Mouse (Mus musculus) embryonic facial prominence, embryonic 14.5 days (tissue): ENCODE measurements at regions not wholly inside any gene's neighbourhood (a gene's known extent, or its start where the extent isn't known, plus 50 kb on each side); places are given as distances from the start of the nearest gene placed in this dataset.

Experiments
- ATAC-seq: fragments of 200-750 bp; cut with Nextera tagmentation; 2 replicates; pipeline ENCODE4 v1.8.0; 2017; ENCODE audit warnings: low read depth, moderate number of reproducible peaks, moderate TSS enrichment
- DNase-seq: peaks from one replicate; pipeline ENCODE4 v3.0.0-alpha.2; 2015; ENCODE audit warnings: low spot score
- H3K27ac ChIP-seq: fragments of 300-500 bp; sonication (generic); replicated peaks from 2 replicates; pipeline ENCODE4 v1.5.1; 2014; ENCODE audit warnings: low read depth, mild to moderate bottlenecking, low read length, moderate library complexity
- H3K27me3 ChIP-seq: fragments of 300-500 bp; sonication (generic); replicated peaks from 2 replicates; pipeline ENCODE4 v1.6.1; 2014; ENCODE audit warnings: low read length; ENCODE audit not compliant: control insufficient read depth, insufficient read depth
- H3K36me3 ChIP-seq: fragments of 300-500 bp; sonication (generic); 2 replicates; pipeline ENCODE4 v1.6.1; 2014; ENCODE audit warnings: low read length, mixed read lengths; ENCODE audit not compliant: control insufficient read depth, insufficient read depth
- H3K4me1 ChIP-seq: fragments of 300-500 bp; sonication (generic); 2 replicates; pipeline ENCODE4 v1.6.1; 2014; ENCODE audit warnings: antibody characterized with exemption, low read length; ENCODE audit not compliant: control insufficient read depth, insufficient read depth
- H3K4me2 ChIP-seq: fragments of 300-500 bp; sonication (generic); 2 replicates; pipeline ENCODE4 v1.6.1; 2014; ENCODE audit warnings: low read depth, mild to moderate bottlenecking, low read length, moderate library complexity, mixed read lengths
- H3K4me3 ChIP-seq: fragments of 300-500 bp; sonication (generic); 2 replicates; pipeline ENCODE4 v1.5.1; 2014; ENCODE audit warnings: low read depth, mild to moderate bottlenecking, low read length
- H3K9ac ChIP-seq: fragments of 300-500 bp; sonication (generic); 2 replicates; pipeline ENCODE4 v1.6.1; 2014; ENCODE audit warnings: low read depth, mild to moderate bottlenecking, low read length, moderate library complexity, mixed read lengths
- H3K9me3 ChIP-seq: fragments of 300-500 bp; sonication (generic); 2 replicates; pipeline ENCODE4 v1.6.1; 2016; ENCODE audit warnings: low read length; ENCODE audit not compliant: control insufficient read depth
- WGBS: fragments of 180-500 bp; shearing (Covaris S2); extraction: QIAGEN DNeasy Blood & Tissue Kit; methylation state at CpG from one replicate; pipeline ENCODE4 v1.1.7; 2014; 5-methylcytosine and 5-hydroxymethylcytosine counted together

DNA sequence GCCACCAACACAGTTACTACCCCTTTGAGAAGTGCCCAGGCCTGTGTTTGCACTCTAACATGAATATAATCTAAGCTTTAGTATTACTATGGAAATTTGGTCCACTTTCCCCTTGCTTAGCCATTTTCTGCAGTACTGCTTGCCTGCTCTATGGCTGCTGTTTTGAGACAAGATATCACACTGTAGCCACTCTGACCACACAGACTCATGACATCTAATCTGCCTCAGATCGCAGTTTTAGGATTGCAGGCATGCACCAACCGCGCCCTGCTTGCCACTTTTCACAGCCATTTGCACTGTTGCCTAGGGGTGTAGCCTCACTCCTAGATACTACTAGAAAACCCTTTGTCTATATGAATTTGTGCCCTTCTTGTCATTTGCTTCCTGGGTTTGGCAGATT is 107.4 kb upstream of the Teddm2 start:
- no peaks in the 10 kb centered on the region for H3K4me1 ChIP-seq
- no peaks in the 10 kb centered on the region for H3K9me3 ChIP-seq
- H3K27me3 ChIP-seq = no peaks in the 10 kb centered on the region
- H3K36me3 ChIP-seq = no peaks in the 10 kb centered on the region
- no peak overlapping the region for H3K4me2 ChIP-seq
- H3K27ac ChIP-seq = no peak overlapping the region
- no peak overlapping the region for H3K9ac ChIP-seq
- no peak for DNase-seq
- ATAC-seq = no peak
- H3K4me3 ChIP-seq = no peak overlapping the region
- WGBS = 90% methylated on average over 3 of the region's 3 CpGs

DNA sequence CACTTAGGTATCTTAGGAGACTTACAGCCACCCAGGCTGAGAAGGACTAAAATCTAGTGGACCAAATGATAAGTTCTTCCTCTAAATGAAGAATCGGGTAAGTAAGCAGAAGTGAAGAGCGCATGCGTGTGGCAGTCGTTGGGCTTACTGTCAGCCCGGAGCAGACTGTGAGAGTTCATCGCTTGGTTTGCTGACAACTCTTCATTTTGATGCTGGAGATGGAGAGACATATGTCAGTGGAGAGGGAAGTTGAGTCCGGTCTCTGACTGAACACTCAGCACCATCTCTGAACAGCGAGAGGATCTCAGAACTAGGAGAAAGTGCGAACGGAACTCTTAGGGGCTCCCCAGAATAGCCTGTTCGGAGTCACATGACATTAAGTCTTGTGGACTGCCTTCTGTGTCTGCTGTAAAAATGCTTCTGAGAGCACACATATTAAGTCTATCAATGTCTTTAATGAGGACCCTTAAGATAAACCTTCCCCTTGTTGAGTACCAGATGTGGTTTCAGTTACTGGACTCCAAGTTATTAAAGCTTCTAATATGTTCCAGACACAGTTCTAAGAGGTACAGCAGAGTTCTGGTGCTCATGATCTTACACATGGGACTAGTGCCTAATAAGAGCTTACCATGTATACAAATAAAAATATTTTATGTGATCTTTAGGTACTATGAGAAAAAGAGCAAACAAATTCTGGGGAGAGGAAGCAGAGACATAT is 108.7 kb upstream of the Teddm2 start:
- no peak for ATAC-seq
- Histone ChIP-seq H3K4me1 (no peaks in the 10 kb centered on the region), H3K27me3 (no peaks in the 10 kb centered on the region), H3K4me3 (no peak overlapping the region), H3K27ac (no peak overlapping the region), H3K36me3 (no peaks in the 10 kb centered on the region), H3K4me2 (no peak overlapping the region), H3K9me3 (no peaks in the 10 kb centered on the region), H3K9ac (no peak overlapping the region)
- WGBS = 79% methylated on average over 11 of the region's 11 CpGs
- no peak for DNase-seq

DNA sequence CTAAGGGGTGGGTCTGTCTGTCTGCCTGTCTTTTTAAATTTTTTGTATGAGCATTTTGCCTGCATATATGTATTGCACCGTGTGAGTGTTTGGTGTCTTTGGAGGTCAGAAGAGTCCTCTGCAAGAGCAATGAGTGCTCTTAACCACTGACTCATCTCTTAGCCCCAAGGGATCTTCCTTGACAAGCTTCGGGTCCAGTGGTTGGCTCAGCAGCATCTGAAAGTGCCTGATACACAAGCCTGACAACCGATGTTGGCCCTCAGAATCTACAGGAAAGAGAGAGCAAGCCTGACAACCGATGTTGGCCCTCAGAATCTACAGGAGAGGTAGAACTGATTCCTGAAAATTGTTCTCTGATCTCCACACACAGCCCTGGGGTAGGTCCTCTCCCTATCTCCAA is 110.7 kb upstream of the Teddm2 start:
- Histone ChIP-seq H3K9me3 (no peaks in the 10 kb centered on the region), H3K27ac (no peak overlapping the region), H3K9ac (no peak overlapping the region), H3K36me3 (no peaks in the 10 kb centered on the region), H3K4me2 (no peak overlapping the region), H3K4me3 (no peak overlapping the region), H3K27me3 (no peaks in the 10 kb centered on the region), H3K4me1 (no peaks in the 10 kb centered on the region)
- ATAC-seq (no peak), DNase-seq (no peak)
- WGBS = 78% methylated on average over 4 of the region's 4 CpGs

DNA sequence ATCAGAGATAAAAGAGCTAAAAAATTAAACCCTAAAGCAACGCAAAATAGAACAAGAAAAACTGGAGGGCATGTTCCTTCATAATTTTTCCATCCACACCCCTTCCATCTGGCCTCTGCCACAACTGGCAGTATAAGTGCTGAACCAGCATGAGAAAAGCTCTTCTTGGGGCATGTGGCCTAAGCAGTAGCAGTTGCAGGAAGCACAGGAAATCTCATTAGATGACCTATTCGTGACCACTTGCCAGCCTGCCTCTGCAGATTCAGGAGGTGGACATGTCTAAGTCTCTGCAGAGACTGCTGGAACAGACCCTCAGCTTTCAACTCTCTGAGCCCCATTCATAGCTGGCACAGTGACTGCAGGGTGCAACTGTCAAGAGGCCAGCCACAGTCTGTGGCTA is 116.5 kb upstream of the Teddm2 start:
- Histone ChIP-seq H3K4me1 (no peaks in the 10 kb centered on the region), H3K9me3 (no peaks in the 10 kb centered on the region), H3K4me3 (no peak overlapping the region), H3K27ac (no peak overlapping the region), H3K4me2 (no peak overlapping the region), H3K9ac (no peak overlapping the region), H3K36me3 (no peaks in the 10 kb centered on the region), H3K27me3 (no peaks in the 10 kb centered on the region)
- no peak for DNase-seq
- ATAC-seq = no peak
- WGBS = 52% methylated on average over 2 of the region's 2 CpGs

DNA sequence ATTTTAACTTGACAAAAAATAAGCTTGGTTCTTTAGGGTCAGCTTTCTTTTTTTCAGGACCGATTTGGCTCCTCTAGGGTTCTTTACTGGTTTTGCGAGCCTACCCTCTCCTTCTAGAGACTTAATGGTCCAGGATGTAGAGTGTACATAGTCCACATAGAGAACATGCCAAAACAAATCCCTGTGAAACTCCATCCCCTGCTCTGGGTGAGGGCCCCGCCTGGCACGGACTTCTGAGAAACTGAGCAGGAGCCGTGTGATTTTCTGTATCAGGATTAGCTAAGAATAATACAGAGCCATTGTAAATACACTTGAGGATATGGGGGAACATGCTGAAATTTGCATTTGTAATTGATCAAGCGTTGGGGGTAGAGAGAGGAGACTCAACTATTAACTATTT is 118.2 kb upstream of the Teddm2 start:
- ATAC-seq (no peak), DNase-seq (peak; percentile 15)
- WGBS = 70% methylated on average over 6 of the region's 6 CpGs
- no peaks in the 10 kb centered on the region for H3K27me3 ChIP-seq
- H3K4me3 ChIP-seq = no peak overlapping the region
- no peak overlapping the region for H3K9ac ChIP-seq
- H3K4me1 ChIP-seq = no peaks in the 10 kb centered on the region
- no peak overlapping the region for H3K27ac ChIP-seq
- no peak overlapping the region for H3K4me2 ChIP-seq
- no peaks in the 10 kb centered on the region for H3K9me3 ChIP-seq
- H3K36me3 ChIP-seq = no peaks in the 10 kb centered on the region

DNA sequence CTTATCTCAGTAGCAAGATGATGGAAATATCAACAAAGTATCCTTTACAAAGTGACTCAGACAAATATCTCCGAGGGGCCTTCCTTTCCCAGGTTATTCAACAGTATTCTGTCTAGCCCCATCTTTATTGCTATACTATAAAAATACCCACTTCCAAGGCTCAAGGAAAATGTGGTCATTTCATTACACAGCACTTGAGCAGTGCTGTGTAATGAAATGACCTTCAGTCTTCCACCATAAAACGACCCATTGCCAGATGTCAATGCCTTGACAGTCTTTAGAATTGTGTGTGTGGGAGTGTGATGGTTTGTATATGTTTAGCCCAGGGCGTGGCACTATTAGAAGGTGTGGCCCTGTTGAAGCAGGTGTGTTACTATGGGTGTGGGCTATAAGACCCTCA is 124.3 kb upstream of the Teddm2 start:
- ATAC-seq (no peak), DNase-seq (no peak)
- no peak overlapping the region for H3K4me3 ChIP-seq
- no peak overlapping the region for H3K4me2 ChIP-seq
- 70% methylated on average over 3 of the region's 3 CpGs for WGBS
- H3K27ac ChIP-seq = no peak overlapping the region
- no peaks in the 10 kb centered on the region for H3K4me1 ChIP-seq
- H3K36me3 ChIP-seq = no peaks in the 10 kb centered on the region
- no peaks in the 10 kb centered on the region for H3K9me3 ChIP-seq
- H3K9ac ChIP-seq = no peak overlapping the region
- no peaks in the 10 kb centered on the region for H3K27me3 ChIP-seq

DNA sequence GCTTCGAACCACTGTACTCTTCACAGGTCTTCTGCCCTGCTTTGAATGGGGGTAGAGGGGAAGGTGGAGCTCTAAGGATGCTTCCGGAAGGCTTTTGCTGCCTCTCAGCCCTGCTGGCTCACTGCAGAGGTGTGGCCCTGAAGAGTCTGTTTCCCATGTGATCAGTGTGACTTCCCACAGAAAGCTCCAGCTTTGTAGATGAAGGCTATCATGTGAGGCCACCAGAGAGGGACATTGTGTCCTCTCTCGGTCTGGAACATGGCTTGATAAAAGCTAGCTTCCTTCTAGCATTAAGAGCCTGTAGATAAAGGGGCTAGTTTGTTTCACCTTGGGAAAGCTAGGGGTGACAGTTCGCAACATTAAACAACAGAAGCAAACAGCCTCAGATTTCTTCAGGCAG is 127.3 kb upstream of the Teddm2 start:
- Histone ChIP-seq H3K4me2 (no peak overlapping the region), H3K27me3 (no peaks in the 10 kb centered on the region), H3K9ac (no peak overlapping the region), H3K4me1 (no peaks in the 10 kb centered on the region), H3K36me3 (no peaks in the 10 kb centered on the region), H3K9me3 (no peaks in the 10 kb centered on the region), H3K27ac (no peak overlapping the region), H3K4me3 (no peak overlapping the region)
- no peak for DNase-seq
- 87% methylated on average over 4 of the region's 4 CpGs for WGBS
- ATAC-seq = no peak

DNA sequence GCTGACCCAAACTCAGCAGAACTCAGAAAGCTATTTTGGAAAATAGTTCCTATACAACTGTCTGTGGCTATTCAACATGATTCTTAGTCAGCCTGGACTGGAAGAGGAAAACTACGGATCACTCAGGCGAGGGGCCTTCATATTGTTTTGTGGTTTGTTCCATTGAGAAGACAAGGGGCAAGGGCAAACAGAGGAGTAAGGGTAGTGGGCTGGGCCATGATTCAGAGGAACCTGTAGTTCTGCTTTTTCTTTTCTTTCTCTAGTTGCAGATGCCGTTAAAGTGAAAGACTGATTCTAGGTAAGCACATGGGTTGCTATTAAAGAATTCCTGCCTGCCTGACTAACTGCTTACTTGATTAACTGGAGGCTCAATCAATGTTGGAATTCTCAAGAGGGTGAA is 129.8 kb upstream of the Teddm2 start:
- no peak for DNase-seq
- 69% methylated on average over 3 of the region's 3 CpGs for WGBS
- Histone ChIP-seq H3K4me3 (no peak overlapping the region), H3K4me1 (no peaks in the 10 kb centered on the region), H3K9ac (no peak overlapping the region), H3K27me3 (no peaks in the 10 kb centered on the region), H3K9me3 (no peaks in the 10 kb centered on the region), H3K36me3 (no peaks in the 10 kb centered on the region), H3K27ac (no peak overlapping the region), H3K4me2 (no peak overlapping the region)
- ATAC-seq = no peak

DNA sequence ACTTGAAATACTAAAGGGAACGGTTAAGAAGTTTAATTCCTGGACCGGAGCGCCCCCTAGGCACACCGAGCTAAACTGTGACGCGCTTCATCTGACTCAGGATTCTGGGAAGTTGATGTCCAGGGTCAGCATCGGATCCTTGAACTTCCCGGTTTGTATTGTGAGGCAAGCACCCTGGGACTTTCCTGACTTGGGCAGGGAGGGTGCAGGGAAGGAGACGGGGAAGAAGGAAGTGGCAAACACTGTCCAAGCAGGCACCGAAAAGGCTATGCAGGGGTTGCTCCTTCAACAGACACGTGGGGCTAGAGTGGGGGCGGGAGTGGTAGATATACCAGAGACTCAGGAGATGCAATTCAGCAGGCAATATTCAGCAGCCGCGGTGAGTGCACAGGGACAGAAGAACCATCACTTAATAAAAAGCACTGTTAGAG is 132.7 kb upstream of the Teddm2 start:
- Histone ChIP-seq H3K27ac (no peak overlapping the region), H3K4me2 (peak overlapping the region; percentile 50), H3K9me3 (no peaks in the 10 kb centered on the region), H3K4me1 (no peaks in the 10 kb centered on the region), H3K36me3 (no peaks in the 10 kb centered on the region), H3K9ac (0 out of 2 replicates have a peak overlapping the region, but pooled peaks have one; percentile 2), H3K4me3 (no peak overlapping the region), H3K27me3 (no peaks in the 10 kb centered on the region)
- ATAC-seq (no peak), DNase-seq (peak; percentile 78)
- 17% methylated on average over 14 of the region's 14 CpGs for WGBS
